Mouse (Mus musculus): ENCODE results near the gene Tmigd1. TPM values are rescaled to one million over a fixed set of nuclear protein-coding genes. Genes with fewer than 3 reads are reported as not detected.

Gene Tmigd1
- polyA plus RNA-seq, 1 experiment from 2014 or later: not detected

DNA sequence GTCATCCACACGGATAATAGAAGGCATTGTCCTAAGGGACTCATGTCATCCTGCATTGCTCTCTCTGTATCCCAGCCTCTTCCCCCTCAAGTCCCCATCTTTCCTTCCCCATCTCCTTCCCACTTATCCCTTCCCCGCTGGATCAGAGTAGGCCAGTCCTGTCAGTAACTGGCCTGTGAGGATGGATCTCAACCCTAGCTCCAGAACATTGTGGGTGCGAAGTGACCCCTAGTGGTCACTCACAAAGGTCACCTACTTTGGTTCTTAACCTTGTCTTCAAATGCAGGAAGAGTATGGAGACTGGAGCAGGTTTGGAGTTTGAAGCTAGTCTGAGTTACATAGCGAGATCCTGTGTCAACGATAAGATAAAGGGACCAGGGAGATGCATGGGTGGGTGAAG, 7.7 kb upstream of the Tmigd1 start:
- Histone ChIP-seq H3K4me1 (ENCODE audit: control insufficient read depth, low read depth, low read length) (peaks cover 11% of the 10 kb centered on the region), H3K36me3 (ENCODE audit: control insufficient read depth, insufficient read depth) (no peaks in the 10 kb centered on the region), H3K9me3 (replicated peaks; ENCODE audit: control insufficient read depth, low read length) (no peaks in the 10 kb centered on the region), H3K27ac (ENCODE audit: low read length) (no peak overlapping the region), H3K9ac (ENCODE audit: low read depth, low read length) (no peak overlapping the region), H3K4me2 (ENCODE audit: low read depth, low read length) (no peak overlapping the region), H3K4me3 (ENCODE audit: low read depth, low read length) (no peak overlapping the region), H3K27me3 (ENCODE audit: control insufficient read depth, insufficient read depth, low read depth, low read length) (no peaks in the 10 kb centered on the region)
- 14% methylated on average over 5 of the region's 5 CpGs for WGBS (ENCODE audit: insufficient replicate concordance)
- ATAC-seq (ENCODE audit: low read depth): 0 out of 2 replicates have a peak, but pooled peaks have one; percentile 39

DNA sequence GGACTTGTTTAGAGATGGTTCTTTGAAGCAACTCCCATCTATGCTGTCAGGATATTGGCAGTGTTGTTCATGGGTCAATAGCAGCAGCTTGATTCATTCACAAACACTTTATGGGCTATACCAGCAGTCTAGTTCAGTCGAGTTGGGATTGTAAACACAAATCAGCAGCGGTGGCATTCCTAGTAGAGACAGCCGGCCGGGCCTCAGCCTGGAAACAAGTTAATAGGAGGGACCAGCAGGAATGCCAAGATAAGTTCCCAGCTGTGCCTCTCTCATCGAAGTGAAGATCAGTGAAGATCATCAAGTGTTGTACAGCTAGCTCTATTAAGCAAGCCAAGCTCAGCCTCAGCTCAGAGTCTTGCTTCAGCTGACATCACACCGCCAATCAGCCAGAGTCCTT, 5.6 kb upstream of the Tmigd1 start:
- no peaks in the 10 kb centered on the region for H3K9me3 ChIP-seq (replicated peaks; ENCODE audit: control insufficient read depth, low read length)
- H3K27ac ChIP-seq (ENCODE audit: low read length): no peak overlapping the region
- H3K4me3 ChIP-seq (ENCODE audit: low read depth, low read length): no peak overlapping the region
- H3K27me3 ChIP-seq (ENCODE audit: control insufficient read depth, insufficient read depth, low read depth, low read length): no peaks in the 10 kb centered on the region
- H3K36me3 ChIP-seq (ENCODE audit: control insufficient read depth, insufficient read depth): no peaks in the 10 kb centered on the region
- 57% methylated on average over 6 of the region's 6 CpGs for WGBS (ENCODE audit: insufficient replicate concordance)
- H3K9ac ChIP-seq (ENCODE audit: low read depth, low read length): no peak overlapping the region
- ATAC-seq (ENCODE audit: low read depth): no peak
- H3K4me1 ChIP-seq (ENCODE audit: control insufficient read depth, low read depth, low read length): peaks cover 5% of the 10 kb centered on the region
- H3K4me2 ChIP-seq (ENCODE audit: low read depth, low read length): no peak overlapping the region

DNA sequence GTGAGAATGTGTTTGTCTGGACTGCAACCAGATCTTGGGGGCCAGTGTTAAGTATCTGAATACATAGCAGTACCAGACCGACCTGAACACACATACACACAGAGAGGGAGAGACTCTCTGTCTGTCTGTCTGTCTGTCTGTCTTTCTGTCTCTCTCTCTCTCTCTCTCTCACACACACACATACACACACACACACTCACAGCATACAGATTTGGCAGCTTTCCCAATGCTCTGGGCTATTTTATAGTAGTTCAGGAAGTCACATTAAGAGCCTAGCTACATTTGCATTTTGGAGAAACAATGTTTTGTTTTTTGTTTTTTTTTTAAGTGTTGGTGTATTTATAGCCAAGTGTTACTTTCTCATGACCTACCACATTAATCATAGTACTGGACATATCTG, 4.8 kb upstream of the Tmigd1 start:
- no peak for ATAC-seq (ENCODE audit: low read depth)
- H3K4me3 ChIP-seq (ENCODE audit: low read depth, low read length): no peak overlapping the region
- WGBS (ENCODE audit: insufficient replicate concordance): 50% methylated on average over 1 of the region's 1 CpGs
- no peak overlapping the region for H3K27ac ChIP-seq (ENCODE audit: low read length)
- H3K36me3 ChIP-seq (ENCODE audit: control insufficient read depth, insufficient read depth): no peaks in the 10 kb centered on the region
- H3K4me2 ChIP-seq (ENCODE audit: low read depth, low read length): no peak overlapping the region
- H3K27me3 ChIP-seq (ENCODE audit: control insufficient read depth, insufficient read depth, low read depth, low read length): no peaks in the 10 kb centered on the region
- H3K4me1 ChIP-seq (ENCODE audit: control insufficient read depth, low read depth, low read length): peaks cover 5% of the 10 kb centered on the region
- H3K9ac ChIP-seq (ENCODE audit: low read depth, low read length): no peak overlapping the region
- H3K9me3 ChIP-seq (replicated peaks; ENCODE audit: control insufficient read depth, low read length): no peaks in the 10 kb centered on the region

DNA sequence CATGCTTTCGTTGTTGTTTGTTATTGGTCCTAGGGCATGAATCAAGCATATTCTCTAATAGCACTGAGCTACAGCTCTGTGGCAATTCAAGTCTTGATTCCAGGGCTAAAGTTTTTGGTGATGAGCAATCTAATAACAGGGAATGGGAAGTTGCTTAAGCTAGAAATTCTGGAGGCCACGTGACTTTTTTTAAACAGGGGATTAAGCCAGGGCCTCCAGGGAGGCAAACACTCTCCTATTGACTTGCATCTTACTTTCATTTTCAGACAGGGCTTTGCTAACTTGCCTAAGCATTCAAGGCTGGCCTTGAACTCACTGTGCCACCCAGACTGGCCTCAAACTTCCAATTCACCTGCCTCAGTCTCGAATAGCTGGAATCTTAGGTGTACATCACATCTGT, 4.1 kb upstream of the Tmigd1 start:
- WGBS (ENCODE audit: insufficient replicate concordance): 38% methylated on average over 3 of the region's 3 CpGs
- Histone ChIP-seq H3K36me3 (ENCODE audit: control insufficient read depth, insufficient read depth) (no peaks in the 10 kb centered on the region), H3K9ac (ENCODE audit: low read depth, low read length) (no peak overlapping the region), H3K4me3 (ENCODE audit: low read depth, low read length) (no peak overlapping the region), H3K4me1 (ENCODE audit: control insufficient read depth, low read depth, low read length) (peaks cover 5% of the 10 kb centered on the region), H3K9me3 (replicated peaks; ENCODE audit: control insufficient read depth, low read length) (no peaks in the 10 kb centered on the region), H3K27ac (ENCODE audit: low read length) (no peak overlapping the region), H3K27me3 (ENCODE audit: control insufficient read depth, insufficient read depth, low read depth, low read length) (no peaks in the 10 kb centered on the region), H3K4me2 (ENCODE audit: low read depth, low read length) (no peak overlapping the region)
- ATAC-seq (ENCODE audit: low read depth): no peak

DNA sequence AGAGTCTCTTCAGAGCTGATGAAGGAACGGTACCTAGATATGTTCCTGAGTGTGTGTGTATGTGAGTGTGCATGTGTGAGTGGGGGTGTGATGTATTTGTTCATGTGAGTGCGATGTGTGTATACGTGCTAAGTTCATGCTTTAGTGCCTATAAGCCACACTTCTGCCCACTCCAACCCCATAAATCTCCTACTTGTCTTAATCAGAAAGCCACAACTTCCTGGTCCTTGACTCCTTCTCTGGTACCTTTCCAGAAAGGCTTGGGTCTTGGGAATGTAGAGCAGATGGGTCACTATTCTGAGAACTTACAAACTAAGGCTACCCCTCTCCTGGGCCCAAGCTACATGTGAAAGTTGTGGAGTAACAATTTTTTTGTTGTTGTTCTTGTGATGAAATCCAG, 3.2 kb upstream of the Tmigd1 start:
- Histone ChIP-seq H3K27me3 (ENCODE audit: control insufficient read depth, insufficient read depth, low read depth, low read length) (no peaks in the 10 kb centered on the region), H3K36me3 (ENCODE audit: control insufficient read depth, insufficient read depth) (no peaks in the 10 kb centered on the region), H3K9ac (ENCODE audit: low read depth, low read length) (no peak overlapping the region), H3K4me3 (ENCODE audit: low read depth, low read length) (no peak overlapping the region), H3K4me2 (ENCODE audit: low read depth, low read length) (no peak overlapping the region), H3K4me1 (ENCODE audit: control insufficient read depth, low read depth, low read length) (peaks cover 5% of the 10 kb centered on the region), H3K27ac (ENCODE audit: low read length) (no peak overlapping the region), H3K9me3 (replicated peaks; ENCODE audit: control insufficient read depth, low read length) (no peaks in the 10 kb centered on the region)
- no peak for ATAC-seq (ENCODE audit: low read depth)
- 25% methylated on average over 3 of the region's 3 CpGs for WGBS (ENCODE audit: insufficient replicate concordance)

DNA sequence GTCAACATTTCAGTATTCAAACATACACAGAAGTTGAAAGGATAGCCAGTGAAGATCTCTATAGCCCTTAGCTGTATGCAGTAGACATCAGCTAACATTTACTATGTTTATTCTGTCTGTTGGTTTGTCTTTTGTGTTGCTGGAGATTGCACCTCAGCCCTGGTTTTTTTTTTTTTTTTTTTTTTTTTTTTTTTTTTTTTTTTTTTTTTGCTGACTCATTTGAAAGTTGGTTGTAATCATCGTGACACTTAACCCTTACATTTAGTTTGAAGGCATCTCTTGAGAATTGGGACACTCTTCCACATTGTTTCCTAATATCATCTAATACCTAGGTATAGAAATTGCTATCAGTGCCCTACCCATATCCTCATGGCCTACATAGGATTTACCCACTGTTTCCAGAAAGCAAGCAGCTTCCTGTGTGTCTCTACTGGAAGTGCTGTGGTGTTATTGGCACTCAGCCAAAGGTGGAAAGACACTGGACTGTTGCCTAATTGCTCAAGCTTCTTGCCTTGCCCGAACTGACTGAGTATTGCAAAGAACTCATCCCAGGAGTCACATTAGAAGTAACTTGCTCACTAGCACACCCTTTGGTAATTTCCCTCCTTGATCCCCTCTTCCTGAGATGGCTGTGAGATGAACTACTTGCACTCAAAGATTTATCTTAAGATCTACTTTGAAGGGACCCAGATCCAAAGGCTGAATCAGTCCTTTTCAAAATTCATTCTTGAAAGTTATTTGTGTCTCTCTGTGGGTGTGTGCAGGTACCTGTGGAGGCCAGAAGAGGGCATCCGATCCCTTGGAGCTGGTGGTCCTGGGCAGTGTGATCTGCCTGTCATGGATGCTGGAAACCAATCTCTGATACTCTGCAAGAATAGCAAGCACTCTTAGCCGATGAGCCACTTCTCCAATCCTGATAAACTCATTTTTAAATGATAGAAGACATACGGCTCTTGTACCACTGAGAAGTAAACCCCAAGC, 1.9 kb upstream of the Tmigd1 start:
- Histone ChIP-seq H3K4me1 (ENCODE audit: control insufficient read depth, low read depth, low read length) (peaks cover 3% of the 10 kb centered on the region), H3K36me3 (ENCODE audit: control insufficient read depth, insufficient read depth) (no peaks in the 10 kb centered on the region), H3K4me2 (ENCODE audit: low read depth, low read length) (no peak overlapping the region), H3K27me3 (ENCODE audit: control insufficient read depth, insufficient read depth, low read depth, low read length) (no peaks in the 10 kb centered on the region), H3K27ac (ENCODE audit: low read length) (no peak overlapping the region), H3K9ac (ENCODE audit: low read depth, low read length) (no peak overlapping the region), H3K9me3 (replicated peaks; ENCODE audit: control insufficient read depth, low read length) (no peaks in the 10 kb centered on the region), H3K4me3 (ENCODE audit: low read depth, low read length) (no peak overlapping the region)
- no peak for ATAC-seq (ENCODE audit: low read depth)
- WGBS (ENCODE audit: insufficient replicate concordance): 44% methylated on average over 5 of the region's 5 CpGs

GRCm38 (mm10) chr11:76904340-76904739, 2.4 kb downstream of the Tmigd1 start:
- H3K27ac ChIP-seq (ENCODE audit: low read length): no peak overlapping the region
- H3K4me2 ChIP-seq (ENCODE audit: low read depth, low read length): no peak overlapping the region
- WGBS (ENCODE audit: insufficient replicate concordance): 74% methylated on average over 2 of the region's 2 CpGs
- no peak overlapping the region for H3K4me3 ChIP-seq (ENCODE audit: low read depth, low read length)
- H3K36me3 ChIP-seq (ENCODE audit: control insufficient read depth, insufficient read depth): no peaks in the 10 kb centered on the region
- H3K9me3 ChIP-seq (replicated peaks; ENCODE audit: control insufficient read depth, low read length): no peaks in the 10 kb centered on the region
- no peak overlapping the region for H3K9ac ChIP-seq (ENCODE audit: low read depth, low read length)
- ATAC-seq (ENCODE audit: low read depth): no peak
- H3K27me3 ChIP-seq (ENCODE audit: control insufficient read depth, insufficient read depth, low read depth, low read length): no peaks in the 10 kb centered on the region
- peaks cover 3% of the 10 kb centered on the region for H3K4me1 ChIP-seq (ENCODE audit: control insufficient read depth, low read depth, low read length)

DNA sequence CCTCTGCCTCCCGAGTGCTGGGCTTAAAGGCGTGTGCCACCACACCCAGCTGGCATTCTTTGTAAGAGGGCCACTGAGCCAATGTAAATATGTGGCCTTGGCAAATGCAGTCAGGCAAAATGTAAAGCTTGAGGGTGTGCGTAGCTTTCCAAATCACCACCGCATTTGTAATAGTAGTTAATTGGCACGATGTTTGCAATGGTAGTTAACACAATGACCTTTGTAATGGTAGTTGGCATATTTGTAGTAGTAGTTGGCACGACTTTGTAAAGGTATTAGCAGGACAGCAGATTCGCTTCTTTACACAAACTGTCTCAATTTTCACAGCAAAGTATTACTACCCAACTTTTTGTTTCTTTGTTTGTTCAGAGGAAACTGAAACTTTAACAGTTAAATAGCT, 6.7 kb downstream of the Tmigd1 start:
- WGBS (ENCODE audit: insufficient replicate concordance): 67% methylated on average over 7 of the region's 7 CpGs
- Histone ChIP-seq H3K36me3 (ENCODE audit: control insufficient read depth, insufficient read depth) (no peaks in the 10 kb centered on the region), H3K9ac (ENCODE audit: low read depth, low read length) (no peak overlapping the region), H3K4me1 (ENCODE audit: control insufficient read depth, low read depth, low read length) (no peaks in the 10 kb centered on the region), H3K27me3 (ENCODE audit: control insufficient read depth, insufficient read depth, low read depth, low read length) (no peaks in the 10 kb centered on the region), H3K9me3 (replicated peaks; ENCODE audit: control insufficient read depth, low read length) (no peaks in the 10 kb centered on the region), H3K4me2 (ENCODE audit: low read depth, low read length) (no peak overlapping the region), H3K4me3 (ENCODE audit: low read depth, low read length) (no peak overlapping the region), H3K27ac (ENCODE audit: low read length) (no peak overlapping the region)
- no peak for ATAC-seq (ENCODE audit: low read depth)

DNA sequence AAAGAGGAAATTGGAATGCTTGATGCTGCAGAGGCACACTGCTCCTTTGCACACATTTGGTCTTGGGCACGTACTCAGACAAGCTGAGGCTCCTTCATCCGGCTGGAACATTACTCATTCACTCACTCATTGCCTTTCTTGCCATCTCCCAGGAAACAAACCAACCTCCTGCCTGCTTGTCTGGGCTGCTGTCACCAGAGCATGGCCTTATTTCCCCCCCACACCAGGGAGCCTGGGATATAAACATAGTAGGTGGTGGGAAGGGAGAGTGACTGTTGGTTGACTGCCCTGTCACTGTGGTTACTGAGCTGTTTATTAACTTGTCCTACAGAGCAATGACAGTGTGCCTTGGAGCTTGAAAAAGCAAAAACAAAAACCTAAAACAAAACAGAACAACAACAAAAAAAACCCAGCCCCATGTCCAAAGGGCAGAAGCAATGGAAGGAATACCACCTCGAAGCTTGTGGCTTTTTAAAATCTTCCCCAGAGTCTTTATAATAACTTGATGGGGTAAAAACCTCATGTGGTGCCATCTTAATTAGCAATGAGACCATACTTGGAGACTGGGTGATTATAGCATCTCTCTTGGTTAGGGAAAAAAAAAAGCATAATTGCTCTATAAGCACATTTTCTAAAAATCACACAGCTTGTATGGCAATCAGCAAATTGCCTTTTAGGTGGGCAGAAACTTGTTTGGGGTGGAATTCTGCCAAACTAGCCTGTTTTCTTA, 9.5 kb downstream of the Tmigd1 start:
- peak; percentile 65 for ATAC-seq (ENCODE audit: low read depth)
- WGBS (ENCODE audit: insufficient replicate concordance): 52% methylated on average over 3 of the region's 3 CpGs

More for the DNA sequence above, 9.5 kb downstream of the Tmigd1 start:
- Histone ChIP-seq H3K27ac (ENCODE audit: low read length) (no peak overlapping the region), H3K36me3 (ENCODE audit: control insufficient read depth, insufficient read depth) (no peaks in the 10 kb centered on the region), H3K27me3 (ENCODE audit: control insufficient read depth, insufficient read depth, low read depth, low read length) (no peaks in the 10 kb centered on the region), H3K9me3 (replicated peaks; ENCODE audit: control insufficient read depth, low read length) (no peaks in the 10 kb centered on the region), H3K9ac (ENCODE audit: low read depth, low read length) (no peak overlapping the region), H3K4me2 (ENCODE audit: low read depth, low read length) (no peak overlapping the region), H3K4me3 (ENCODE audit: low read depth, low read length) (no peak overlapping the region), H3K4me1 (ENCODE audit: control insufficient read depth, low read depth, low read length) (no peaks in the 10 kb centered on the region)

All from liver, embryonic 16.5 days (tissue).